Mouse (Mus musculus): ENCODE measurements around the gene B4galnt1. TPM values are rescaled to one million over a fixed set of nuclear protein-coding genes. Genes with fewer than 3 reads are reported as not detected.

B4galnt1 gene
- polyA plus RNA-seq, 1 experiment from 2014 or later, result 45.9 TPM

DNA sequence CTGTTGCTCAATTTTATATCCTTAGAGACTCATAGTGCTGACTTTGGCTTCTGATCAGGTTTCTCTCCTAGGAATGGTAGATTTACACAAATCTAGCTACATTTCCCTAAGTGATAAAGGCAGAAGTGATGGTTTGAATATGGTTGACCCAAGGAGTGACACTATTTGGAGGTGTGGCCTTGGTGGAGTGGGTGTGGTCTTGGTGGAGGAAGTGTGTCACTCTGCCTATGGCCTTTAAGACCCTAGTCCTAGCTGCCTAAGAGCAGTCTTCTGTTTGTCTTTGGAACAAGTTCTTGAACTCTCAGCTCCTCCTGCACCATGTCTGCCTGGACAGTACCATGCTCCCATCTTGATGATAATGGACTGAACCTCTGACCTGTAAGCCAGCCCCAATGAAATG, 52.2 kb downstream of the B4galnt1 start:
- TF ChIP-seq CTCF (IDR thresholded peaks at IDR 0.05; ENCODE audit: low read depth) (no peak), EP300 (optimal IDR thresholded peaks at IDR 0.05) (no peak)
- no peaks in the 10 kb centered on the region for H3K9me3 ChIP-seq (ENCODE audit: control insufficient read depth, low read length)
- no peak overlapping the region for H3K4me2 ChIP-seq (replicated peaks; ENCODE audit: low read depth)
- H3K36me3 ChIP-seq (ENCODE audit: control insufficient read depth, insufficient read depth, low read length), result no peaks in the 10 kb centered on the region
- ATAC-seq (ENCODE audit: low FRiP score, low TSS enrichment), result no peak
- no peak overlapping the region for H3K4me3 ChIP-seq (ENCODE audit: low read depth, low read length)
- H3K9ac ChIP-seq (ENCODE audit: low read length), result no peak overlapping the region
- no peak overlapping the region for H3K27ac ChIP-seq (replicated peaks)
- no peak for DNase-seq (ENCODE audit: low spot score)
- no peaks in the 10 kb centered on the region for H3K27me3 ChIP-seq (ENCODE audit: control insufficient read depth, insufficient read depth, low read length)
- no peaks in the 10 kb centered on the region for H3K4me1 ChIP-seq (replicated peaks; ENCODE audit: control insufficient read depth, insufficient read depth)

- TF ChIP-seq EP300 (optimal IDR thresholded peaks at IDR 0.05), result no peak
- TF ChIP-seq CTCF (IDR thresholded peaks at IDR 0.05; ENCODE audit: low read depth), result no peak
- Histone ChIP-seq H3K4me1 (replicated peaks; ENCODE audit: control insufficient read depth, insufficient read depth) (no peaks in the 10 kb centered on the region), H3K4me2 (replicated peaks; ENCODE audit: low read depth) (no peak overlapping the region), H3K27ac (replicated peaks) (no peak overlapping the region), H3K36me3 (ENCODE audit: control insufficient read depth, insufficient read depth, low read length) (no peaks in the 10 kb centered on the region), H3K9me3 (ENCODE audit: control insufficient read depth, low read length) (no peaks in the 10 kb centered on the region), H3K9ac (ENCODE audit: low read length) (no peak overlapping the region), H3K4me3 (ENCODE audit: low read depth, low read length) (no peak overlapping the region), H3K27me3 (ENCODE audit: control insufficient read depth, insufficient read depth, low read length) (no peaks in the 10 kb centered on the region)
- DNase-seq (ENCODE audit: low spot score) (no peak), ATAC-seq (ENCODE audit: low FRiP score, low TSS enrichment) (no peak)
- WGBS, result 93% methylated on average over 2 of the region's 2 CpGs
These were observed 53.3 kb downstream of the B4galnt1 start for GRCm38 (mm10) chr10:127218339-127218738.

Other genes starting within 250 kb of the B4galnt1 start
- 29.1 and 33.0 TPM in 2 replicates for gene Ctdsp2, start 186.5 kb upstream of the B4galnt1 start, polyA plus RNA-seq (2015; fragmentation: Nextera tagmentation; extraction: Ambion mirVana)
- gene Avil, start 164.5 kb upstream of the B4galnt1 start, polyA plus RNA-seq (2015; fragmentation: Nextera tagmentation; extraction: Ambion mirVana), result 10.7 and 12.3 TPM in 2 replicates
- gene Tsfm, start 134.4 kb upstream of the B4galnt1 start, polyA plus RNA-seq (2015; fragmentation: Nextera tagmentation; extraction: Ambion mirVana), result 58.9 and 61.3 TPM in 2 replicates
- 32.4 and 36.8 TPM in 2 replicates for gene Mettl1, start 123.8 kb upstream of the B4galnt1 start, polyA plus RNA-seq (2015; fragmentation: Nextera tagmentation; extraction: Ambion mirVana)
- gene Eef1akmt3, start 123.7 kb upstream of the B4galnt1 start, polyA plus RNA-seq (2015; fragmentation: Nextera tagmentation; extraction: Ambion mirVana), result 1.2 and 1.3 TPM in 2 replicates
- gene Cyp27b1, start 117.0 kb upstream of the B4galnt1 start, polyA plus RNA-seq (2015; fragmentation: Nextera tagmentation; extraction: Ambion mirVana), result 0.13 TPM in 1 of 2 replicates, not detected in the other
- gene March9, start 105.0 kb upstream of the B4galnt1 start, polyA plus RNA-seq (2015; fragmentation: Nextera tagmentation; extraction: Ambion mirVana), result 0.75 and 0.81 TPM in 2 replicates
- gene Cdk4, start 101.7 kb upstream of the B4galnt1 start, polyA plus RNA-seq (2015; fragmentation: Nextera tagmentation; extraction: Ambion mirVana), result 469 and 472 TPM in 2 replicates
- gene Tspan31, start 95.0 kb upstream of the B4galnt1 start, polyA plus RNA-seq (2015; fragmentation: Nextera tagmentation; extraction: Ambion mirVana), result 82.8 and 87.7 TPM in 2 replicates
- 0.04 and 0.08 TPM in 2 replicates for gene Agap2, start 89.9 kb upstream of the B4galnt1 start, polyA plus RNA-seq (2015; fragmentation: Nextera tagmentation; extraction: Ambion mirVana)
- gene Os9, start 44.1 kb upstream of the B4galnt1 start, polyA plus RNA-seq (2015; fragmentation: Nextera tagmentation; extraction: Ambion mirVana), result 81.9 and 82.0 TPM in 2 replicates
- 0.70 and 0.76 TPM in 2 replicates for gene Slc26a10, start 15.4 kb downstream of the B4galnt1 start, polyA plus RNA-seq (2015; fragmentation: Nextera tagmentation; extraction: Ambion mirVana)
- 25.3 and 29.7 TPM in 2 replicates for gene Arhgef25, start 24.9 kb downstream of the B4galnt1 start, polyA plus RNA-seq (2015; fragmentation: Nextera tagmentation; extraction: Ambion mirVana)
- gene Dtx3, start 30.5 kb downstream of the B4galnt1 start, polyA plus RNA-seq (2015; fragmentation: Nextera tagmentation; extraction: Ambion mirVana), result 27.8 and 32.9 TPM in 2 replicates
- 23.2 and 26.0 TPM in 2 replicates for gene Pip4k2c, start 46.4 kb downstream of the B4galnt1 start, polyA plus RNA-seq (2015; fragmentation: Nextera tagmentation; extraction: Ambion mirVana)
- gene Kif5a, start 98.1 kb downstream of the B4galnt1 start, polyA plus RNA-seq (2015; fragmentation: Nextera tagmentation; extraction: Ambion mirVana), result 2.2 and 2.3 TPM in 2 replicates
- gene Dctn2, start 101.1 kb downstream of the B4galnt1 start, polyA plus RNA-seq (2015; fragmentation: Nextera tagmentation; extraction: Ambion mirVana), result 134 and 147 TPM in 2 replicates
- 8.5 and 8.9 TPM in 2 replicates for gene Mbd6, start 123.8 kb downstream of the B4galnt1 start, polyA plus RNA-seq (2015; fragmentation: Nextera tagmentation; extraction: Ambion mirVana)
- gene Mars, start 146.6 kb downstream of the B4galnt1 start, polyA plus RNA-seq (2015; fragmentation: Nextera tagmentation; extraction: Ambion mirVana), result 66.6 and 70.4 TPM in 2 replicates
- 5.2 and 5.7 TPM in 2 replicates for gene Arhgap9, start 156.7 kb downstream of the B4galnt1 start, polyA plus RNA-seq (2015; fragmentation: Nextera tagmentation; extraction: Ambion mirVana)
- gene Gli1, start 176.7 kb downstream of the B4galnt1 start, polyA plus RNA-seq (2015; fragmentation: Nextera tagmentation; extraction: Ambion mirVana), result 2.3 and 2.4 TPM in 2 replicates
- gene Inhbe, start 189.2 kb downstream of the B4galnt1 start, polyA plus RNA-seq (2015; fragmentation: Nextera tagmentation; extraction: Ambion mirVana), result 0.02 and 0.12 TPM in 2 replicates
- gene Inhbc, start 205.2 kb downstream of the B4galnt1 start, polyA plus RNA-seq (2015; fragmentation: Nextera tagmentation; extraction: Ambion mirVana), result 0.15 TPM in 1 of 2 replicates, not detected in the other
- 14.3 and 17.6 TPM in 2 replicates for gene R3hdm2, start 215.1 kb downstream of the B4galnt1 start, polyA plus RNA-seq (2015; fragmentation: Nextera tagmentation; extraction: Ambion mirVana)

Data from stomach, postnatal 0 days (tissue).